Mouse (Mus musculus) kidney, adult 2 months (tissue): ENCODE measurements around the gene Npas3.

Experiments used
- CTCF ChIP-seq: fragments of 200-500 bp; conservative IDR thresholded peaks from 2 replicates; pipeline ENCODE4 v1.5.1; 2011; ENCODE audit warnings: low read depth, mild to moderate bottlenecking, control low read depth, low read length, moderate library complexity, mixed read lengths; ENCODE audit not compliant: insufficient read depth, insufficient read length
- POLR2A ChIP-seq: fragments of 200-500 bp; IDR thresholded peaks from one replicate; pipeline ENCODE4 v1.6.1; 2011; ENCODE audit warnings: low read depth, low read length, control low read depth

- TF ChIP-seq CTCF (no peak), POLR2A (no peak)
Measured at GRCm38 (mm10) chr12:53587249-53587648, 338.8 kb downstream of the Npas3 start.
